Mouse (Mus musculus) myocyte (in vitro differentiated cells): Measurements from ENCODE around the gene Prkn. TPM values are rescaled to one million over a fixed set of nuclear protein-coding genes. Genes with fewer than 3 reads are reported as not detected.

ENCODE experiments used
- H3K27me3 ChIP-seq: one replicate; pipeline ENCODE4 v1.6.1; 2011; ENCODE audit not compliant: control insufficient read depth, insufficient read depth, insufficient read length
- H3K36me3 ChIP-seq: one replicate; pipeline ENCODE4 v1.6.1; 2011; ENCODE audit not compliant: control insufficient read depth, insufficient read depth
- H3K4me2 ChIP-seq: one replicate; pipeline ENCODE4 v1.6.1; 2011; ENCODE audit warnings: low read depth, control low read depth
- H3K4me3 ChIP-seq: one replicate; pipeline ENCODE4 v1.5.1; 2011; ENCODE audit warnings: mild to moderate bottlenecking, control low read depth, moderate library complexity
- H3K79me2 ChIP-seq: one replicate; pipeline ENCODE4 v1.6.1; 2011; ENCODE audit not compliant: control insufficient read depth, insufficient read depth
- H3ac ChIP-seq: one replicate; pipeline ENCODE4 v1.6.1; 2011; ENCODE audit not compliant: control insufficient read depth, insufficient read length
- CEBPB ChIP-seq: IDR thresholded peaks from 2 replicates; pipeline ENCODE4 v1.6.1; 2011; ENCODE audit warnings: mild to moderate bottlenecking, moderate library complexity; ENCODE audit not compliant: poor library complexity, insufficient read depth, severe bottlenecking
- E2F4 ChIP-seq: IDR thresholded peaks from one replicate; pipeline ENCODE4 v1.6.1; 2011; ENCODE audit warnings: mild to moderate bottlenecking, control low read depth, moderate library complexity; ENCODE audit not compliant: insufficient read depth
- MAX ChIP-seq: IDR thresholded peaks from one replicate; pipeline ENCODE4 v1.6.1; 2011; ENCODE audit warnings: low read depth, mild to moderate bottlenecking, control low read depth
- MYOD1 ChIP-seq, 3 experiments: IDR thresholded peaks; one replicate each; pipeline ENCODE4 v1.6.1; 2011; ENCODE audit warnings: control low read depth in 2 of 3, low read depth in 2 of 3, mild to moderate bottlenecking in 2 of 3, moderate library complexity in 1 of 3; ENCODE audit not compliant: insufficient read length in 2 of 3, control insufficient read depth in 1 of 3
- MYOG ChIP-seq, 3 experiments: IDR thresholded peaks; one replicate each; pipeline ENCODE4 v1.6.1; 2011; ENCODE audit warnings: control low read depth in 2 of 3, low read depth in 2 of 3, mild to moderate bottlenecking in 2 of 3; ENCODE audit not compliant: insufficient read length in 2 of 3, control insufficient read depth in 1 of 3, insufficient read depth in 1 of 3
- POLR2A ChIP-seq: IDR thresholded peaks from one replicate; pipeline ENCODE4 v1.6.1; 2011; ENCODE audit warnings: low read depth, mild to moderate bottlenecking, control low read depth, moderate library complexity; ENCODE audit not compliant: insufficient read length
- POLR2AphosphoS2 ChIP-seq: IDR thresholded peaks from one replicate; pipeline ENCODE4 v1.6.1; 2011; ENCODE audit warnings: low read depth, control low read depth; ENCODE audit not compliant: insufficient read length
- REST ChIP-seq: IDR thresholded peaks from one replicate; pipeline ENCODE4 v1.6.1; 2011; ENCODE audit warnings: mild to moderate bottlenecking, control low read depth, moderate library complexity; ENCODE audit not compliant: insufficient read depth, insufficient read length
- SRF ChIP-seq: IDR thresholded peaks from one replicate; pipeline ENCODE4 v1.6.1; 2011; ENCODE audit warnings: low read depth; ENCODE audit not compliant: control insufficient read depth, insufficient read length
- TCF12 ChIP-seq: IDR thresholded peaks from one replicate; pipeline ENCODE4 v1.6.1; 2011; ENCODE audit warnings: mild to moderate bottlenecking, control low read depth; ENCODE audit not compliant: poor library complexity, insufficient read depth, severe bottlenecking
- TCF3 ChIP-seq: IDR thresholded peaks from one replicate; pipeline ENCODE4 v1.6.1; 2011; ENCODE audit warnings: low read depth, control low read depth; ENCODE audit not compliant: insufficient read length
- USF1 ChIP-seq: IDR thresholded peaks from one replicate; pipeline ENCODE4 v1.6.1; 2011; ENCODE audit warnings: low read depth, mild to moderate bottlenecking, control low read depth, moderate library complexity
- polyA plus RNA-seq: library from polyadenylated mRNA; unstranded; fragments of >200 nt; fragmentation: generic; extraction: Trizol; gene quantifications from one replicate; pipeline ENCODE4 v1.2.1, GENCODE M21; 2012; ENCODE audit warnings: missing spikeins

Gene Prkn
- polyA plus RNA-seq, 1 experiment, result 0.26 TPM

GRCm38 (mm10) chr17:12094827-12095590 is 1254.8 kb downstream of the Prkn start:
- H3K4me2 ChIP-seq, result peak overlapping the region; percentile 61
- H3K4me3 ChIP-seq, result no peak overlapping the region
- H3K36me3 ChIP-seq, result no peaks in the 10 kb centered on the region
- H3K27me3 ChIP-seq, result no peaks in the 10 kb centered on the region
- no peak for TF ChIP-seq MAX
- TF ChIP-seq TCF3, result no peak
- no peak for TF ChIP-seq E2F4
- TF ChIP-seq POLR2AphosphoS2, result no peak
- TF ChIP-seq REST, result no peak
- peak in 2 of 3 experiments; percentile 27 to 40 for TF ChIP-seq MYOD1 (IDR thresholded peaks at IDR 0.05; ENCODE audit: control insufficient read depth in 1 of 3, insufficient read length in 2 of 3, low read depth in 2 of 3)
- peak; percentile 28; the same call in 1 of the 2 replicates for TF ChIP-seq CEBPB
- no peak for TF ChIP-seq SRF
- no peak for TF ChIP-seq TCF12
- TF ChIP-seq POLR2A, result no peak
- no peak for TF ChIP-seq MYOG (IDR thresholded peaks at IDR 0.05; ENCODE audit: control insufficient read depth in 1 of 3, insufficient read depth in 1 of 3, insufficient read length in 2 of 3, low read depth in 2 of 3)
- TF ChIP-seq USF1, result no peak
- no peak overlapping the region for H3ac ChIP-seq
- no peaks in the 10 kb centered on the region for H3K79me2 ChIP-seq

GRCm38 (mm10) chr17:12099415-12099814 is 1259.2 kb downstream of the Prkn start:
- no peak overlapping the region for H3K4me2 ChIP-seq
- no peak overlapping the region for H3K4me3 ChIP-seq
- no peak overlapping the region for H3ac ChIP-seq
- no peaks in the 10 kb centered on the region for H3K36me3 ChIP-seq
- no peaks in the 10 kb centered on the region for H3K27me3 ChIP-seq
- TF ChIP-seq MAX (no peak), POLR2A (no peak), MYOG (IDR thresholded peaks at IDR 0.05; ENCODE audit: control insufficient read depth in 1 of 3, insufficient read depth in 1 of 3, insufficient read length in 2 of 3, low read depth in 2 of 3) (no peak)
- H3K79me2 ChIP-seq, result no peaks in the 10 kb centered on the region

- Histone ChIP-seq H3K27me3 (no peaks in the 10 kb centered on the region), H3K4me2 (no peak overlapping the region), H3K79me2 (no peaks in the 10 kb centered on the region), H3K36me3 (no peaks in the 10 kb centered on the region), H3ac (no peak overlapping the region), H3K4me3 (no peak overlapping the region)
- TF ChIP-seq SRF (no peak), MYOG (IDR thresholded peaks at IDR 0.05; ENCODE audit: control insufficient read depth in 1 of 3, insufficient read depth in 1 of 3, insufficient read length in 2 of 3, low read depth in 2 of 3) (no peak), POLR2A (no peak), TCF3 (no peak), POLR2AphosphoS2 (no peak), TCF12 (no peak), REST (no peak), MAX (no peak), MYOD1 (IDR thresholded peaks at IDR 0.05; ENCODE audit: control insufficient read depth in 1 of 3, insufficient read length in 2 of 3, low read depth in 2 of 3) (no peak), CEBPB (no peak), USF1 (no peak), E2F4 (no peak)
These were observed 1262.1 kb downstream of the Prkn start for GRCm38 (mm10) chr17:12102326-12102725.

DNA sequence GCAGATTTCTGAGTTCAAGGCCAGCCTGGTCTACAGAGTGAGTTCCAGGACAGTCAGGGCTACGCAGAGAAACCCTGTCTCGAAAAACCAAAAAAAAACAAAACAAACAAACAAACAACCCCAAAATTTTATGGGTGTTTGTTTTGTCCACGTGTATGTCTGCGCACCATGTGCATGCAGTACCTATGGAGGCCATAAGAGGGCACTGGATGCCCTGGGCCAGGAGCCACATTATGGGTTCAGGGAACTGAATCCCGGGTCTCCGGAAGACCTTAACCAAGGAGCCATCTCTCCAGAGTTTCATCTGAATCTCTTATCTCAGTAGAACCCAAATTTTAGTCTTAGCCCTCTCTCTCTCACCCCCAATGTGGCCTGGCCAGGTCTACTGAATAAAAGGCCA is 1263.6 kb downstream of the Prkn start:
- Histone ChIP-seq H3ac (no peak overlapping the region), H3K79me2 (no peaks in the 10 kb centered on the region), H3K4me2 (no peak overlapping the region), H3K27me3 (no peaks in the 10 kb centered on the region), H3K4me3 (no peak overlapping the region), H3K36me3 (no peaks in the 10 kb centered on the region)
- TF ChIP-seq POLR2AphosphoS2, result no peak
- no peak for TF ChIP-seq POLR2A
- no peak for TF ChIP-seq MYOG (IDR thresholded peaks at IDR 0.05; ENCODE audit: control insufficient read depth in 1 of 3, insufficient read depth in 1 of 3, insufficient read length in 2 of 3, low read depth in 2 of 3)
- no peak for TF ChIP-seq USF1
- TF ChIP-seq TCF12, result no peak

DNA sequence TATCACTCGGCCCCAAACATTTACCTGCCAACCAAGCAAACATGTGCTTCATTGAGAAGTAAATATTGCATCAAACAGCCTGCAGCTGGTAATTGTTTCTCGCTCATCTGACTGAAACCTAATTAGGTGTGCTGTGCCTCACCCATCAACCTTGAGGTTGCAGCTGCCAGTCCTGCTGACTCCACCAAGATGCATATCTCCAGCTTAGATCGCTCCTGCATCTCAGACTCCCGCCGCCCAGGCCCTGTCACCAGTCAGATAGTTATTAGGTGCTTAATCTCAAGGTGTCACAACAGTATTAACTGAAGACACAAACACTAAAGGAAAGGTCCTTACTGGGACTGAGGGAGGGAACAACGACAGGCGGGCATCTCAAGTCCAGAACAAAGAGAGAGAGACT is 1264.1 kb downstream of the Prkn start:
- Histone ChIP-seq H3K79me2 (no peaks in the 10 kb centered on the region), H3K4me3 (no peak overlapping the region), H3K27me3 (no peaks in the 10 kb centered on the region), H3K36me3 (no peaks in the 10 kb centered on the region), H3ac (no peak overlapping the region), H3K4me2 (no peak overlapping the region)
- TF ChIP-seq E2F4 (no peak), TCF12 (no peak), POLR2AphosphoS2 (no peak), POLR2A (no peak), MAX (no peak), TCF3 (no peak), MYOG (IDR thresholded peaks at IDR 0.05; ENCODE audit: control insufficient read depth in 1 of 3, insufficient read depth in 1 of 3, insufficient read length in 2 of 3, low read depth in 2 of 3) (no peak), SRF (no peak), USF1 (no peak), REST (no peak), CEBPB (no peak), MYOD1 (IDR thresholded peaks at IDR 0.05; ENCODE audit: control insufficient read depth in 1 of 3, insufficient read length in 2 of 3, low read depth in 2 of 3) (no peak)
